Mouse (Mus musculus) heart, postnatal 10 days (tissue): ENCODE measurements at regions not wholly inside any gene's neighbourhood (a gene's known extent, or its start where the extent isn't known, plus 50 kb on each side); places are given as distances from the start of the nearest gene placed in this dataset.

Source experiments
- DNase-seq, 2 experiments: peaks; one replicate each; pipeline ENCODE4 v3.0.0; 2021
- intact Hi-C: fragments of 180-260 bp; cut with DNase I; formaldehyde crosslinking; loops from one replicate; pipeline ENCODE4 v1.15.1; 2025

GRCm38 (mm10) chr8:11973436-11973835 is 133.2 kb downstream of the Tex29 start:
- intact Hi-C loops, result no loop called here
- DNase-seq, result no peak

DNA sequence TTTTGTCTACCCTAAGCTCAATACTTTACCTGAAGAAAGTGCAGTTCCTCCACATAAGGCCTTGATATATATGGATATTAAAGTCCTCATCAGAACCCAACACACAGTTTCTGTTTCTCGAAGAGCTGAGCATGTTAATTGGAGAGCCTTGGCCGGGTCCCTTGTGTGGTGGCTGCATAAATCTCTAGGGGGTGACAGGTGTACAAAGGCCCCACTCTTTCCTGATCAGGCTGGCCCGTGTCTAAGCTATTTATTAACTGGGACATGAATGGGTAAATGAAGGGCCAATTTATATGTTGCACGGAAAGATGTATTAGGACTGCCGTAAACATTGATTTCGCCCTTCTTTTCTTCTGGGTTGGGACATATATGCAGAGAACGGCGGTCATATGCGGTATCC is 136.8 kb downstream of the Tex29 start:
- intact Hi-C loops, result no loop called here
- no peak for DNase-seq

GRCm38 (mm10) chr8:11979056-11979455 is 138.8 kb downstream of the Tex29 start:
- intact Hi-C loops, result no loop called here
- DNase-seq, result peak; percentile 50 to 56

- intact Hi-C loops, result no loop called here
- DNase-seq, result no peak
Measured at GRCm38 (mm10) chr8:11981458-11981857, 141.2 kb downstream of the Tex29 start.

- intact Hi-C loops, result no loop called here
- no peak for DNase-seq
Measured at GRCm38 (mm10) chr8:11990024-11990423, 149.8 kb downstream of the Tex29 start.

GRCm38 (mm10) chr8:11999736-12000458 is 159.6 kb downstream of the Tex29 start:
- DNase-seq, result peak; percentile 66 to 78
- intact Hi-C loops, result loop anchor here (1.0 to 10.0 kb wide), 3 partner anchors 385 to 677 kb away; no protein-coding TSS in a partner anchor

DNA sequence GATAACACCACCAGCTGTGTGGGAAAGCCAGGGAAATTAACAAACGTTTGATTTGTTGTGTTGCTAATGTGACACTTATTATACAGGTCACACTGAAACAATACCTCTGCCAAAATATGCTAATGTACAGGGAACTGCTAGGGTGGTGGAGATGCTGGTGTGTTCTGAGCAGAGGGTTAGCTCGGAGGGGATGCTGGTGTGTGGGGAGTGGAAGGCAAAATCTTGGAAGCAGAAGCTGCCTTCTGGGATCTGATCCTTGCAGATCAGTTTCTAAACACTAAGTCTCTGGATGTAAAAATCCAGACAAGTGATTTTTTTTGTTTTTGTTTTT is 160.2 kb downstream of the Tex29 start:
- DNase-seq, result no peak
- intact Hi-C loops, result loop anchor here (10.0 kb wide), 1 partner anchor 384 kb away; no protein-coding TSS in a partner anchor

DNA sequence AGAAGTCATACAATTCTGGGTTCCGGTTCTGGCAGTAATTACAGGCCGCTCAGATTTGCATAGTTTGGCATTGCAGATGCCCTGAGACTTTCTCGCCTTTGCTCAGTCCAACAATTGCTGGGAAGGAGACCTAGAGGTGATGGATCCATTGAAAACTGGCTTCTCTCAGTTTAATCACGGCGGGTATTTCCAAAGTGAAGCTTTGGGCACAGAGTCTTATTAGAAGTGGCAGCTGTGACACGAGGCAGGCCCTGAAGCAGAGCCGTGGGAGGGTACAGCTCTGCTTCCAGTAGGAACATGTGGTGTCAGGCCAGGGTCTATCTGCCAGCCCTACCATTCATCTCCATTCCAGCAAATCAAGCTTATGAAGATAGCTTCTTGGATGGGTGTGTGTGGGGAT is 164.0 kb downstream of the Tex29 start:
- DNase-seq, result no peak
- intact Hi-C loops, result loop anchor here (10.0 kb wide), 1 partner anchor 381 kb away; no protein-coding TSS in a partner anchor

DNA sequence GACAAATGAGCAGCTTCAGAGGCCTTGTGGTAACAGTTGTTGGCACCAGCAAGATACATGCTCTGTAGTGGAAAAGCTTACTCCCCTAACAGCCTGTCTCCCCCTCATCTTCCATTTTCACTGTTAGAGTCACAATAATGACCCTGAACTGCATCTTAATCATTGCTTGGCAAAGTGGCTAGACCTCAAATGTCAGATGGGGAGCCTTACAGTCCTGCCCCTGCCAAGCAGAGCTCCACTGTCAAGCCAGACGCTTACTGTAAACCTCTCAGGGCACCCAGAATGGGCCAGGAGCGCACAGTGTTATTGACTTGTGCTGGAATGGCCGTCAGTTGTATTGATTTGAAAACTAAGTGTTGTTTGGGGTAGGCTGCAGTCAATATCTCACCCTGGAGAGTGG is 172.5 kb downstream of the Tex29 start:
- DNase-seq, result no peak
- intact Hi-C loops, result no loop called here

- DNase-seq, result no peak
- intact Hi-C loops, result no loop called here
Measured at GRCm38 (mm10) chr8:12017750-12018149, 177.5 kb downstream of the Tex29 start.

DNA sequence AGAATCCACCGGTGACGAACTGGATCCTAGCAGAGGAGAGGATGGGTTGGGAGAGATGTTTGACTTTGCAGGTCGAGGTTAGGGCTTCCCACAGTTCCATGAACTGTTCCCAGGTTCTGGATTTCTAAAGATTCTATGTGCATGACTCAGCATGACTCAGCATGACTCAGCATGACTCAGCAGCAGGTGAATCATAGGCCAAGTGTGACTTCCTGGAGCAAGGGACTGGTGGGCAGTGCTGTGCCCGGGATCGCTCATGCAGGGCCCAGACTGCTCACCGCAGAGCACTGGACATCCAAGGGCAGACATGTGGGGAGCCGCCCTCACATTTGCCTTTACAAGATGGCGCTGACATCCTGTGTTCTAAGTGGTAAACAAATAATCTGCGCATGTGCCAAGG is 179.0 kb downstream of the Tex29 start:
- DNase-seq, result no peak
- intact Hi-C loops, result no loop called here

DNA sequence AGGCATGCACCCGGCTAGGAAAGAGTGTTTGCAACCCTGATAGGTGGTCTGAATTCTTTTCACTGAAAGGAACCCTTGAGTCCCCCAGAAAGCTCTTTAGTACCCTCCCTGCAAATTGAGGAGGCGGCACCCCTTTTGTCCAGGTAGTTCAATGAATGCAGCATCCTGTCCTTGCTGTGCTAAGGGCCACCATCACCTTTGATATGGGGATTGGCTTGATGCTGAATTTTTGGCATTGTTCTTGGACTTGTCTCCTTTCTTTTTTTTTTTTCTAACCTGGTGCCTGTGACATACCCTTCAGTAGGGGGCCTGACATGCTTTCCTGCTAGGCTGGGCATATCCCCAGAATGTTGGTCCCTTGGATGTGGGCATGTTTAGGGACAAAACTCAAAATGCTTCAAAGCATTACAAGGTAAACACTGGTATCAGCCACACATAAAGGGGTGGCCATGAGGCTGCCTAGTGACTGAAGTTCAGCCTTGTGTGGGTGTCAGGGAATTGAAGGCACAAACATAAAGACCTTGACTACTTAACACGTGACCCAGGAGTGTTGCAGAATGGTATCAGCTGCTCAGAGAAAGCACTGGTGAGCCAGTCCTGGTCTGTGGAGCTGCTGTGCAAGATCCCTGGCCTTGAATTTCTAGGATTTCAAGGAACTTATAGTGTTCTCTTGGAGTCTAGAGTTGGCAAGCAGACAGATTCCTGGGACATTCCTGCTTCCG is 183.6 kb downstream of the Tex29 start:
- intact Hi-C loops, result no loop called here
- no peak for DNase-seq

DNA sequence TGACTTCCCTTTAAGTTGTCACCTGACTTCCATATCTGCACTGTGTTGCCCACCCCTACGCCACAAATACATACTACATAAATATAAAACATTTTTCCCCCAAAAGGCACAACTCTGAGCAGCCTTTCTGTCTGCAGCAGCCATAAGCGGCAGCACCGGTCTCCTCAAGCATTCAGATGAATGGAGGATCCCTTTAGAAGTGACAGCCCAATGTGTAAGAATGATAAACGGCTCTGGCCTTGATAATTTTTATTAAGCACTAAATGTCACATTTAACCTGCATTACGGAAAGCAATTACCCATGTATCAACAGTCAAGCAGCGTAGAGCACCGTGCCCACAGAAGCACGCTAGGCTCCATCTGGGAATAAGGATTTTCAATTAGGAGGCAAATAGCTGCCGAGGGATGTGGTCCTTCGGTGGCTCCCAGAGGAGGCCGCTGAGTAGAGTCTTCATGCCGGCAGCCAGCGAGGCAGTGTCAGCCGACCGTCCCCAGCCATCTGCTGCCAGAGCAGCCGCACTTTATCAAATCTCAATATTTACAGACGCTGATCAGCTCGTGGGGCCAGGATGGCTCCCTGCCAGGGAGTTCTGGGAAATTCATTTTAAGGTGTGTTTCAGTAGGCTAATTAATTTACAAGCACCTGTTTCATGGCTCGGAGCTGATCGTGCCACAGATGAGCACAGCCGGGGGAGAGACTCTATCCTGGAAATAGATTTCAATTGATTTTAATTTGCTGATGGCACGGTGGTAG is 190.3 kb downstream of the Tex29 start:
- DNase-seq, result no peak
- intact Hi-C loops, result no loop called here

DNA sequence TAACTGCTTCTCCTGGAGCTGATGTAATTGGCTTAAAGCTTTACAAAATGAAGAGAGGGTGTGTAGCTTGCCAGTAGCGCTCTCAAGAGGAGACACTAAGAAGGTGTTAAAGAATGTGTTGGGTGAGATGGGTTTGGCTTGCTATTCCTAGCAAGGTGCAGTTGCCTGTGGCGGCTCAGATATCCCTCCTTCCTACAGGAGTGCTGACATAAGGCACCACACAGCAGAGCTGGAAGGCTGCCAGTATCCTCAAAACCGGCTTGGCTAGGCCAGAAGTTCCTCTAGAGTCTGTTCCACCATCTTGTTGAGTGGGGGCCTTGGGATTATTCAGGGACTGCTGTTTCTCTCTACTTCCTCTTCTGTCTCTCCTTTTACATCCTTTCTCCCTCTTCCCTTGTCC is 191.5 kb downstream of the Tex29 start:
- DNase-seq, result peak in 1 of 2 experiments; percentile 15
- intact Hi-C loops, result no loop called here

DNA sequence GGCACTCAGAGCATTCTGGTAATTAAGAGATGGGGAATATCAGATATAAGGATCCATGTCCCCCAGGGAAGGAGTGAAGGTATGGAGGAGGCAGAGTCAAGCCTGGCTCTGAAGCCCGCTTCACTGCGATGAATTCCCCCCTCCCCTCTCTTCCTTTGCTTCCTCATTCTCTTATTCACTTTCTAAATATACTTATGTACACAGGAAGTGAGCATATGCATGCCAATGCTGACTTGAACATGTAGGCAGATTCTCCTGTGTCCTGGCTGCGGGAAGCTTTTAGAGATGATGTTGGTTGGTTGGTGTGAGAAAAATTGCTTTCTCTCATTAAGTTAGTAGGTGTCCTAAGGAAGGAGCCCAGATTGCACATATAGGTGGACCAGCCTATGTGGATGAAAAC is 192.1 kb downstream of the Tex29 start:
- intact Hi-C loops, result no loop called here
- no peak for DNase-seq

GRCm38 (mm10) chr8:12036349-12036748 is 196.1 kb downstream of the Tex29 start:
- intact Hi-C loops, result no loop called here
- DNase-seq, result no peak

- DNase-seq, result no peak
- intact Hi-C loops, result no loop called here
Measured at GRCm38 (mm10) chr8:12040924-12041323, 200.7 kb downstream of the Tex29 start.

DNA sequence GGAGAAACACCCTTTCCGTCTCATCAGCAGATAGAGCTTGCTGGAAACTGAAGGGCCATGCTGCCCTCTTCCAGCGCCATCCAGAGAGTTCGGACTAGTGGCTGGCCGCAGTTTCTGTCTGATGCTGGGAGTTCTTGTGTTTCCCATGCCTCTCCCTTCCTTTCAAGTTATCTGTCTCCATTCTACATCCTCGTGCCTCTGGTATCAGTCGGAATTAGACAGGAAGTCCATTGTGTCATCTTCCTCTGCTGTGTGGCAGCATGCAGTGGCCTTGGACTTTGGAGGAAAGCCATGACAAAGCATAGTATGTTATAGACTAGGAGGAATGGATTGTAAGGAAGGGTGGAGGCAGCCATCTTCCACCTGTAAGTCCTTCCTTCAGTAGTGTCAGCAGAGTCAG is 201.4 kb downstream of the Tex29 start:
- intact Hi-C loops, result no loop called here
- DNase-seq, result no peak

DNA sequence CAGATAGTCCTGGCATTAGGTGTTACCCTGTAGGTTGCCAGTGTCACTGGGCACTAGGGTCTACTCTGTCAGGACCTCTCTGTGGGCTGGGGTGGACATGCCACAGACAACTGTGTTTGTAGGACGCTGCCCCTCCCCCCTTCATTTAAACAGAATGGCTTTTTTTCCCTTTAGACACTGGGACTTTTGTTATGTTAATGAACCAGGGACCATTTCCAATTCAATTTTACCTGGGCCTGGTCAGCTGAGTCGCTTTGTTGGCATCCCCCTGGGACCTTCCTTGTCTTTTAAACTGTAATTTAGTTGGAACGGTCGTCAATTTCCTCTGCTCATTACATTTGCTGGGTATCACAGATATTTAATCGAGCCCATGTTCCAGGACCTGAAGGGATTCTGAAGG is 210.6 kb downstream of the Tex29 start:
- no peak for DNase-seq
- intact Hi-C loops, result no loop called here

DNA sequence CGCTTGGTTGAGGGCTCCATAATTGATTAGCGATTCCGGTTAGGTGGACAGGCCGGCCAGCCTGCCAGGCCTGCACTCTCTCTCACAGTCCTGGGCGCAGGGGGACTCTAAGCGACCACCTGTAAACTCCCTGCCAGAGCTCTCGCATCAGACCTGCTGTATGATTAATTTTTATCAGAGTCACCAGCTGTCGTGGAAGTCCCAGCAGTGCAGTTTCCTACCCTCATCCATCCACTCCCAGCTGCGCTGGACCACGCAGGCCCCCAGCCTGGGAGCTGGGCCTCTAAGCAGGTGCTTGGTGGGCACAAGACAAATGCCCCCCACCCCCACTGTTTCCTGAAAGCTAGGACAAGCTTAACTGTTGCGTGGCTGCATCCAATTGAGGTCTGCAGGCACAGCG is 211.1 kb downstream of the Tex29 start:
- intact Hi-C loops, result no loop called here

GRCm38 (mm10) chr8:12055931-12056330 is 215.7 kb downstream of the Tex29 start:
- no peak for DNase-seq
- intact Hi-C loops, result no loop called here

More for the DNA sequence above, 211.1 kb downstream of the Tex29 start:
- no peak for DNase-seq

DNA sequence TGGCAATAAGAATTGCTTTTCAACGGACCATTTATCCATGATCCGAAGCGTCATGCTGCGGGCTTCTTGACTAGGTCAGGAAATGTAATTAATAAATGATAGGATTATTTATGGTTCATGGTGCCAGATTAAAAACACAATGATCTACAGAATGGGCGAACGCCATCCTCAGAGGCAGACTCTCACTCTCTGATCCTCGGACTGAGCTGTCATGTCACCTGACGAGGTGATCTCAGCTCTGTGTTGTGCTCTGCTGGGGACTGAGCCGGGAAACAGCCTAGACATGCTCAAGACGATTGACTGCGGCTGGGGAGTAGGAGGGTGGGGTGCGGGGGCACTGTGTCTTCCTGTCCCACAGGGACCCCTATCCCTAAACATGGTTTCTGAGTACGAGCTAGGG is 217.4 kb upstream of the A230072I06Rik start:
- intact Hi-C loops, result no loop called here

More for the DNA sequence above, 217.4 kb upstream of the A230072I06Rik start:
- no peak for DNase-seq
